Mouse (Mus musculus): Measurements from ENCODE around the gene Nup214.
A peak's percentile ranks its signal among the peaks of the same experiment; 100 is the strongest.

DNA sequence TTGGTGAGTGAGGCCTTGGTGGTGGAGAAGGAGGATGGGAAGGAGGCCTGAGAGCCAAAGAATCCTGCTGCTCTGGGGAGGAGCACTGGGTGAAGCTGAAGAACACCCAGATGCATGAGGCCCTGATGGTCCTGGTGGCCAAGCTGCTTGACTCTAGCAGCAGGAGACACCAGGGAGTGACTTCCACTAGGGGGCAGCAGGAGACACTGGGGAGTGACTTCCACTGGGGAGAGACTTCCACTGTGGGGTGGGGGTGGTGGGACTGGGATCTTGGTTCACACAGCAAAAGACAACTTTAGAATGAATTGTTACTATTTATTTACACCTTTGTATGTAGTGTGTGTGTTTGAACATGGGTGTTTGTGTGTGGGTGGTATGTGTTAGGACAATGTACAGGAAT, 9.1 kb upstream of the Nup214 start:
- peak; percentile 85 for TF ChIP-seq CTCF (IDR thresholded peaks at IDR 0.05; ENCODE audit: low read depth, low read length)
- TF ChIP-seq EP300 (IDR thresholded peaks at IDR 0.05; ENCODE audit: insufficient read depth, low read depth, low read length) = no peak

Measured in ES-Bruce4 (cell line).